Mouse (Mus musculus) intestine, postnatal 0 days (tissue): ENCODE data around the gene Bsph2. TPM values are rescaled to one million over a fixed set of nuclear protein-coding genes. Genes with fewer than 3 reads are reported as not detected.

Experiments used
- ATAC-seq: fragments of 200-750 bp; cut with Nextera tagmentation; 2 replicates; pipeline ENCODE4 v1.8.0; 2017; ENCODE audit warnings: mild to moderate bottlenecking, moderate TSS enrichment, moderate library complexity
- H3K27ac ChIP-seq: fragments of 300-500 bp; sonication (generic); 2 replicates; pipeline ENCODE4 v1.5.1; 2014; ENCODE audit warnings: mild to moderate bottlenecking, low read depth, low read length, moderate library complexity
- H3K27me3 ChIP-seq: fragments of 300-500 bp; sonication (generic); replicated peaks from 2 replicates; pipeline ENCODE4 v1.6.1; 2014; ENCODE audit warnings: low read length, mixed read lengths; ENCODE audit not compliant: control insufficient read depth, insufficient read depth
- H3K36me3 ChIP-seq: fragments of 300-500 bp; sonication (generic); 2 replicates; pipeline ENCODE4 v1.6.1; 2014; ENCODE audit warnings: mild to moderate bottlenecking, moderate library complexity; ENCODE audit not compliant: control insufficient read depth, insufficient read depth
- H3K4me1 ChIP-seq: fragments of 300-500 bp; sonication (generic); replicated peaks from 2 replicates; pipeline ENCODE4 v1.6.1; 2014; ENCODE audit warnings: antibody characterized with exemption, low read length, mixed read lengths; ENCODE audit not compliant: control insufficient read depth, insufficient read depth
- H3K4me2 ChIP-seq: fragments of 300-500 bp; sonication (generic); replicated peaks from 2 replicates; pipeline ENCODE4 v1.6.1; 2014; ENCODE audit warnings: low read depth, mild to moderate bottlenecking, moderate library complexity
- H3K4me3 ChIP-seq: fragments of 300-500 bp; sonication (generic); 2 replicates; pipeline ENCODE4 v1.5.1; 2014; ENCODE audit warnings: low read depth, low read length
- H3K9ac ChIP-seq: fragments of 300-500 bp; sonication (generic); 2 replicates; pipeline ENCODE4 v1.6.1; 2014; ENCODE audit warnings: mild to moderate bottlenecking, low read depth, low read length
- H3K9me3 ChIP-seq: fragments of 300-500 bp; sonication (generic); 2 replicates; pipeline ENCODE4 v1.6.1; 2016; ENCODE audit warnings: mixed run types; ENCODE audit not compliant: control insufficient read depth
- CTCF ChIP-seq: sonication (generic); IDR thresholded peaks from 2 replicates; pipeline ENCODE4 v1.5.1; 2016; ENCODE audit warnings: low read depth, mild to moderate bottlenecking, control low read depth, antibody characterized with exemption, moderate library complexity
- WGBS: fragments of 180-500 bp; shearing (Covaris S2); extraction: QIAGEN DNeasy Blood & Tissue Kit; methylation state at CpG from one replicate; pipeline ENCODE4 v1.1.7; 2014; 5-methylcytosine and 5-hydroxymethylcytosine counted together
- polyA plus RNA-seq: library from polyadenylated mRNA; unstranded; fragments of >200 nt; fragmentation: Nextera tagmentation; extraction: Ambion mirVana; gene quantifications from 2 replicates; pipeline ENCODE4 v1.2.1, GENCODE M21; 2015

Gene Bsph2
- polyA plus RNA-seq, result not detected in 2 replicates

DNA sequence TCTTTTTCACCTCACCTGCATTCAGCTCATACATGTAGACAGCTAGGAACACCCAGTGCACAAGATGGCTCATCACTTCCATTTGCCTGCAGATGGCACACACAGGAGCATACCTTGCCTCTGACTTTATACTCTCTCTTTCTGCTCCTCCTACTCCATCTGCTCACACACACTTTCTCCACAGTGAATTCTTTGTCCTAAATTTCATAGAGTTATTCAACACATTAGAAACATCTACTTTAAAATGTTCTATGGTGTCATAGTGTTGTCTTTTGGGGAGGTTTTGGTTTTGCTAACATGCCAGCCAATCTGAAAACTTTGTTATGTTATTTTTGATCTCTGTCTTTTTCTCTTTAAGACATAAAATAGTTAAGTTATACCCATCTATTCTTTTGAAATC lies at the start of gene Bsph2:
Bsph2 (minus strand) TSS at position 101 of the 400 bp plus-strand sequence.
- Histone ChIP-seq H3K9me3 (no peaks in the 10 kb centered on the region), H3K27ac (no peak within 1 kb of the TSS), H3K4me2 (no peak within 1 kb of the TSS), H3K36me3 (no peaks in the 10 kb centered on the region), H3K27me3 (no peaks in the 10 kb centered on the region), H3K9ac (no peak within 1 kb of the TSS), H3K4me3 (no peak within 1 kb of the TSS), H3K4me1 (no peaks in the 10 kb centered on the region)
- no peak for ATAC-seq
- TF ChIP-seq CTCF, result no peak

DNA sequence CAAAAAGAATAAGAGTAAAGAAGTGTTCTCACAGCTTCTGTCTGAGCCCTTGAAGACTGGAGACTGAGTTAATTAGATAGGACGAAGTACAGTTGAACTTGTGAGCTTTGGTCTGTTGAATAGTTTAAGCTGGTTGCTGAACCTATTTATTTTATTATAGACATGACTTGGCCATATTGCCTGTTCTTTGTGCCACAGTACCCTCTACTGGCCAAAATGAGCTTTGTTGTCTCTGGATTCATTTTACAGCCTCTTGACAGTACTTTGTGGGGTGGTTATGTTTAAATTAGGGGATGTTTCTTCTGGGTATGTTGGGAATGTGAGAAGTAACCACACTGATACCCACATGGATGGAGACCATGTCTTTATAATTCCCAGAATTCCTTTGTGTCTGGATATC lies 59.3 kb downstream of the Bsph2 start:
- no peak for ATAC-seq
- no peaks in the 10 kb centered on the region for H3K4me1 ChIP-seq
- no peaks in the 10 kb centered on the region for H3K9me3 ChIP-seq
- H3K36me3 ChIP-seq, result no peaks in the 10 kb centered on the region
- no peak overlapping the region for H3K4me3 ChIP-seq
- H3K27ac ChIP-seq, result no peak overlapping the region
- no peaks in the 10 kb centered on the region for H3K27me3 ChIP-seq
- 69% methylated on average over 1 of the region's 1 CpGs for WGBS
- H3K4me2 ChIP-seq, result no peak overlapping the region
- TF ChIP-seq CTCF, result peak; percentile 42; the same call in 1 of the 2 replicates
- no peak overlapping the region for H3K9ac ChIP-seq

Other genes starting within 250 kb of the Bsph2 start
- gene Pla2g4c, start 246.4 kb downstream of the Bsph2 start, polyA plus RNA-seq, result 0.20 and 0.21 TPM in 2 replicates
- not detected in 2 replicates for gene Cabp5, start 172.9 kb downstream of the Bsph2 start, polyA plus RNA-seq
- not detected in 2 replicates for gene Bsph1, start 120.2 kb downstream of the Bsph2 start, polyA plus RNA-seq
- gene Sult2a5, start 52.9 kb upstream of the Bsph2 start, polyA plus RNA-seq, result not detected in 2 replicates
- not detected in 2 replicates for gene Sult2a2, start 162.4 kb upstream of the Bsph2 start, polyA plus RNA-seq